Mouse (Mus musculus): ENCODE measurements at regions not wholly inside any gene's neighbourhood (a gene's known extent, or its start where the extent isn't known, plus 50 kb on each side); places are given as distances from the start of the nearest gene placed in this dataset.

DNA sequence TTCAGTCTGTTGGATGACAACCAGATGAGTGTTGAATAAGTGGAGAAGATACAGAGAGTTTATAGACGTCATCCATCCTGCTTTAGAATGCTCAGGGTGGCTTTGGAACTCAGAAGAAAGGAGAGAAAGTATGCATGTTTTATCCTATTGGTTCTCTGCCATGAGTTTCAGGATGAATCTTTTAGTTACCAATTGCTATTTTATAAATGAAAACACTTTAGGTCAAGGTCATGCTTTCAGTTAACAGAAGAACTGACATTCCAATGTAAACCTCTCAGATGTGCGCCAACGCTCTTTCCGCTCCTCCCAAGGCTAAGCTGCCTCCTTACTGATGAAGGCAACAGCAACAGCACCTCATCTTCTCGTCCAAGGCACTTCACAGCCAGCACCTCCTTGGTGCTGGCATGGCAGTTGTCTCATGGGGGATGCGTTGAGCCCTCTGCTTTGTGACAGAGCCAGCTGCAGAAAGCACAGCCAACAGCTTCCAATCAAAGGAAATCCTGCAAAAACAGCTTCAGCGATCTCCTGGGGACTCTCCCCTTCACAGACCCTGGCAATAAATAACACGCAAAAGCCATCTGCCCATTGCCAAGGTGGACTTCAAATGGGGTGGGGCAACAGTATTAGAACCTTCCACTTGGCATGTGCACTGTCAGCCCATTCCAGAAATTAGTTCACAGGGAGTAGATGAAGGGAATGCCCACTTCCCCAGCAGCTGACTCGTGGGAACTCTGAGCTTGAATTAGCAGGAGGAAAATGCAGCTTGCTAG lies 580.9 kb upstream of the Klf4 start:
- ATAC-seq = peak; percentile 82
- 53% methylated on average over 9 of the region's 9 CpGs for WGBS

DNA sequence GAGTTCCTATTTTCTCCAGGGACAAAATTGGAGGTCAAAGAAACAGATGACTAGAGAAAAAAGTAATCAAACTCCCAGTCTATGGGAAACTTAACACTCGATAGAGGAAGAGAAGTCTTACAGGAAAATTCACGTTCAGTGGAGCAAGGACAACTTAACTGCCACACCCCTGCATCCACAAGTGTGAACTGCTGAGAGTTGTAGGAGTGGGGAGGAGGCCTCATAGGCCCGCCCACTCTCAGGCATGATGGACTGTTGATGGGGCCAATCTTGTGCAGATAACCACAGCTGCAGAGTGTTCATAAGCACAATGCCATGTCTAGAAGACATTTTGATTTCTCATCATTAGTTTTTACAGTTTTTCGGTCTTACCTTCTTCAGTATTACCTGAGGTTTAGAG lies 574.7 kb upstream of the Klf4 start:
- Histone ChIP-seq H3K4me1 (ENCODE audit: control insufficient read depth, insufficient read depth, low read depth, low read length) (no peaks in the 10 kb centered on the region), H3K27ac (ENCODE audit: low read depth, low read length) (no peak overlapping the region), H3K9me3 (ENCODE audit: control insufficient read depth, low read length) (no peaks in the 10 kb centered on the region), H3K36me3 (ENCODE audit: control insufficient read depth, insufficient read depth, low read length) (no peaks in the 10 kb centered on the region), H3K4me2 (ENCODE audit: low read length) (no peak overlapping the region), H3K4me3 (ENCODE audit: low read length) (no peak overlapping the region), H3K27me3 (replicated peaks; ENCODE audit: control insufficient read depth, insufficient read depth, low read length) (no peaks in the 10 kb centered on the region), H3K9ac (ENCODE audit: low read depth, low read length) (no peak overlapping the region)
- ATAC-seq = no peak
- WGBS = 82% methylated on average over 4 of the region's 4 CpGs

More for the DNA sequence above, 580.9 kb upstream of the Klf4 start:
- Histone ChIP-seq H3K4me1 (ENCODE audit: control insufficient read depth, insufficient read depth, low read depth, low read length) (peaks cover 9% of the 10 kb centered on the region), H3K27ac (ENCODE audit: low read depth, low read length) (peak overlapping the region; percentile 74; the same call in 1 of the 2 replicates), H3K27me3 (replicated peaks; ENCODE audit: control insufficient read depth, insufficient read depth, low read length) (no peaks in the 10 kb centered on the region), H3K9ac (ENCODE audit: low read depth, low read length) (no peak overlapping the region; the same call in 1 of the 2 replicates), H3K4me3 (ENCODE audit: low read length) (no peak overlapping the region), H3K9me3 (ENCODE audit: control insufficient read depth, low read length) (no peaks in the 10 kb centered on the region), H3K4me2 (ENCODE audit: low read length) (peak overlapping the region; percentile 37), H3K36me3 (ENCODE audit: control insufficient read depth, insufficient read depth, low read length) (no peaks in the 10 kb centered on the region)

DNA sequence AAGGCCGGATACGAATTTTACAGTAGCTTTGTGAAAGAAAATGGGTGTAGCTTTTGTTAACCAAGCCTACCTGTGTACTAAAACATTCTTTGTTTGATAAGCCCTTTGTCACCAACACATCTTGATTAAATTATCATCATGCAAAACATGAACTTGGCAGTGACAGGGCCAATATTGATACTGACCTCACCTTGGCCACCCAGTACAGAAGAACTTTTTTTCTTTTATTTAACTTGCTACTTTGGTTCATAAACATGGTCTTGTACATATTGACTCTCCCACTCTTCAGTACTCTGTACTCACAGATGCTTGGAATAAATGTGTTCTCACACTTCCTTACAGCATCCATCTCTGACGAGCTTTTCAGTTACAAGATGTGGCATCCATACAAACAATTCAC lies 570.0 kb upstream of the Klf4 start:
- no peak for ATAC-seq
- Histone ChIP-seq H3K9me3 (ENCODE audit: control insufficient read depth, low read length) (no peaks in the 10 kb centered on the region), H3K4me3 (ENCODE audit: low read length) (no peak overlapping the region), H3K27me3 (replicated peaks; ENCODE audit: control insufficient read depth, insufficient read depth, low read length) (no peaks in the 10 kb centered on the region), H3K36me3 (ENCODE audit: control insufficient read depth, insufficient read depth, low read length) (no peaks in the 10 kb centered on the region), H3K4me1 (ENCODE audit: control insufficient read depth, insufficient read depth, low read depth, low read length) (no peaks in the 10 kb centered on the region), H3K9ac (ENCODE audit: low read depth, low read length) (no peak overlapping the region), H3K27ac (ENCODE audit: low read depth, low read length) (no peak overlapping the region), H3K4me2 (ENCODE audit: low read length) (no peak overlapping the region)
- WGBS = 83% methylated on average over 3 of the region's 3 CpGs

DNA sequence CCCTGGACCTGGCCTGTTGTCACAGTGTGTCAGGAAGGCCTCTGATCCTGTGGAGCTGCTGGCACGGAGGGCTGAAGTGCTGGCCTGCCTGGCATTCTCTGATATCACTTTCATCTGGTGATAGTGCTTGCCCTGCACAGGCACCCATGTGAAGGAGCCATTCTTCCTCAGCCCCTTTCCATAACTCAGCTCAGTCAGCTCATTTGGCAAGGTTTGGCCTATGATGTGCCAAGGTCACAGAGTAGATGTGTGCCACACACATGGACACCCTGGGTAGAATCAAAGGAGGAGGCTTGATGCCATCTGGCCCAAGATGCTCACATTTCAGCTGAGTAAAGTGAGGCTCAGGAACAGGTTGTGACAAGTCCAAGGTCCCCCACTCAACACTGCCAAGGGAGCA lies 558.5 kb upstream of the Klf4 start:
- Histone ChIP-seq H3K36me3 (ENCODE audit: control insufficient read depth, insufficient read depth, low read length) (no peaks in the 10 kb centered on the region), H3K4me2 (ENCODE audit: low read length) (no peak overlapping the region), H3K9ac (ENCODE audit: low read depth, low read length) (no peak overlapping the region), H3K4me1 (ENCODE audit: control insufficient read depth, insufficient read depth, low read depth, low read length) (no peaks in the 10 kb centered on the region; the same call in 1 of the 2 replicates), H3K4me3 (ENCODE audit: low read length) (no peak overlapping the region), H3K27ac (ENCODE audit: low read depth, low read length) (no peak overlapping the region), H3K9me3 (ENCODE audit: control insufficient read depth, low read length) (no peaks in the 10 kb centered on the region), H3K27me3 (replicated peaks; ENCODE audit: control insufficient read depth, insufficient read depth, low read length) (no peaks in the 10 kb centered on the region)
- peak; percentile 68; the same call in 1 of the 2 replicates for ATAC-seq
- 88% methylated on average over 1 of the region's 1 CpGs for WGBS

DNA sequence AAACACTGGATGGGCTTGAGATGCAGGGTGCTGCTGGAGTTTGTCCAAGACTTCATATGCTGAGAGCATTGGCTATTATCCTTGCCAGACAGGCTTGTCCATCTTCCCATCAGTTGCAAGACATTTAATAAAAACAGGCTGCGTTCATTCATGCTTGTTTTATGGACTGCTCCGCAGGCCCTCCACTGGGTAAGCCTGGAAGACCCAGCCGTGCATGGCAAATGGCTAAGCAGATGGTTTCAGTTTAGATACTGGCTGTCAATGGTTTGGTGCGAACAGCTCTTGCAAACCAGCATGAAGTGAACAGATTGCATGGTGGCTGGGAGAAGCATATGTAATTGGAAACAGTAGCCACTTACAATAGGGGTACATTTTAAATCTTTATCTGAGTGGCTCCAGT lies 556.4 kb upstream of the Klf4 start:
- 18% methylated on average over 4 of the region's 4 CpGs for WGBS

DNA sequence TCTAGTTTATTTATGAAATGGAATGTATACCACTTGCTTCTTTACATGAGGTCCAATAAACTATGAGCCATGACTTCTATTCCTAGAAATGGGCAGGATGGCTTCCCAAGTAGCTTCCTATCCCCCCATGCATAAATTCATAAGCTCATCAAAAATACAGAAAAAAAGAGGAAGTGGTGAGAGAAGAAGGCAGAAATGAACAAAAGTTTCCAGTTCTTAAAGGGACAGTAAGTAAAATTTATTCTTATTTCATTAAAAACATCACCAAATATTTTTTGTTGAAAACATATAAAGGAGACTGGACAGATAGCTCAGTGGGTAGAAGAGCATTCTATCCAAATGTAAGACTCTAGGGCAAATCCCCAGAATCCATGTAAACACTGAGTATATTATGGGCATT lies 554.0 kb upstream of the Klf4 start:
- Histone ChIP-seq H3K27me3 (replicated peaks; ENCODE audit: control insufficient read depth, insufficient read depth, low read length) (no peaks in the 10 kb centered on the region), H3K9me3 (ENCODE audit: control insufficient read depth, low read length) (no peaks in the 10 kb centered on the region), H3K4me2 (ENCODE audit: low read length) (no peak overlapping the region), H3K27ac (ENCODE audit: low read depth, low read length) (no peak overlapping the region), H3K9ac (ENCODE audit: low read depth, low read length) (no peak overlapping the region), H3K4me3 (ENCODE audit: low read length) (no peak overlapping the region), H3K36me3 (ENCODE audit: control insufficient read depth, insufficient read depth, low read length) (no peaks in the 10 kb centered on the region), H3K4me1 (ENCODE audit: control insufficient read depth, insufficient read depth, low read depth, low read length) (no peaks in the 10 kb centered on the region; the same call in 1 of the 2 replicates)
- ATAC-seq = no peak

More for the DNA sequence above, 556.4 kb upstream of the Klf4 start:
- no peak overlapping the region for H3K4me2 ChIP-seq (ENCODE audit: low read length)
- H3K36me3 ChIP-seq (ENCODE audit: control insufficient read depth, insufficient read depth, low read length) = no peaks in the 10 kb centered on the region
- H3K9ac ChIP-seq (ENCODE audit: low read depth, low read length) = no peak overlapping the region
- H3K4me3 ChIP-seq (ENCODE audit: low read length) = no peak overlapping the region
- no peaks in the 10 kb centered on the region for H3K27me3 ChIP-seq (replicated peaks; ENCODE audit: control insufficient read depth, insufficient read depth, low read length)
- no peak overlapping the region for H3K27ac ChIP-seq (ENCODE audit: low read depth, low read length)
- no peaks in the 10 kb centered on the region for H3K9me3 ChIP-seq (ENCODE audit: control insufficient read depth, low read length)
- no peaks in the 10 kb centered on the region; the same call in 1 of the 2 replicates for H3K4me1 ChIP-seq (ENCODE audit: control insufficient read depth, insufficient read depth, low read depth, low read length)
- ATAC-seq = peak; percentile 92

DNA sequence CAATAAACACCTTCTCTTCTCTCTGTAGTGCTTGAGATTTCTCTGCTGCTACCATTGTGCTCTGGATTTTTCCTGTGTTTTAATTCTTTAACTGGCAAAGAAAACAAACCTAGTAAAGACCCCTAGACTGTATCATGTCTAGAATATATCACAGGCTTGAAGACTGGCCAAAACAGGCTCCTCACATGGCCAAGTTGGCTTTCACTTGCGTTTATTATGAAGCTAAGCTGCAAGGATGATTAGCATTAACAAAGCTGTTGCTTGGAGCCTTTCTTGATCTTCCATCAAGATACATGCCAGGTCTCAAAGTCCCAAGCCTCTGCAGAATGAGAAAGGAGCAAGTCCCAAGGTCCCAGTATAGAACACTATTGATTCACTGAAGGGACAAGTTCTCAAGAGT lies 551.9 kb upstream of the Klf4 start:
- Histone ChIP-seq H3K9ac (ENCODE audit: low read depth, low read length) (no peak overlapping the region), H3K4me2 (ENCODE audit: low read length) (no peak overlapping the region), H3K4me1 (ENCODE audit: control insufficient read depth, insufficient read depth, low read depth, low read length) (no peaks in the 10 kb centered on the region; the same call in 1 of the 2 replicates), H3K27me3 (replicated peaks; ENCODE audit: control insufficient read depth, insufficient read depth, low read length) (no peaks in the 10 kb centered on the region), H3K27ac (ENCODE audit: low read depth, low read length) (no peak overlapping the region), H3K9me3 (ENCODE audit: control insufficient read depth, low read length) (no peaks in the 10 kb centered on the region), H3K4me3 (ENCODE audit: low read length) (no peak overlapping the region), H3K36me3 (ENCODE audit: control insufficient read depth, insufficient read depth, low read length) (no peaks in the 10 kb centered on the region)
- ATAC-seq = no peak
- WGBS = 50% methylated on average over 1 of the region's 1 CpGs

DNA sequence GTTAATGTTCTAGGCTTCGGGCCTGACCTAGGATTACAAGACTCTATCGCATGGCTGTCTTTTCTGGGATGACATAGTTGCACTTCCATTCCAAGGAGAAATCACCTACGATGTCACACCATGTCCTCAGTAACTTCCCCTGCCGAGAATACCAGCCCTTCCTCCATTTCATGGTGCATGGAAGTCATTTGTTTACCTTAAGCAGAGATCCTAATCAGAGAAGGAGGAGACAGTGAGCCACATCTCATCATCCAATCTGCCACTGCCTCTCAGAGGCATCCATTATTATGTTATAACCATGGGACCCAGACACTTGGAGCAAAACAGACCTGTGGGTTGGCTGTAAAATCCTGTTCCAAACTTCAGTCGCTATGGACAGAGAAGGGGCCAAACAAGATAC lies 550.1 kb upstream of the Klf4 start:
- Histone ChIP-seq H3K4me3 (ENCODE audit: low read length) (no peak overlapping the region), H3K4me1 (ENCODE audit: control insufficient read depth, insufficient read depth, low read depth, low read length) (no peaks in the 10 kb centered on the region), H3K36me3 (ENCODE audit: control insufficient read depth, insufficient read depth, low read length) (no peaks in the 10 kb centered on the region), H3K9ac (ENCODE audit: low read depth, low read length) (no peak overlapping the region), H3K27me3 (replicated peaks; ENCODE audit: control insufficient read depth, insufficient read depth, low read length) (no peaks in the 10 kb centered on the region), H3K4me2 (ENCODE audit: low read length) (no peak overlapping the region), H3K9me3 (ENCODE audit: control insufficient read depth, low read length) (no peaks in the 10 kb centered on the region), H3K27ac (ENCODE audit: low read depth, low read length) (no peak overlapping the region)
- ATAC-seq = no peak
- 84% methylated on average over 5 of the region's 5 CpGs for WGBS

DNA sequence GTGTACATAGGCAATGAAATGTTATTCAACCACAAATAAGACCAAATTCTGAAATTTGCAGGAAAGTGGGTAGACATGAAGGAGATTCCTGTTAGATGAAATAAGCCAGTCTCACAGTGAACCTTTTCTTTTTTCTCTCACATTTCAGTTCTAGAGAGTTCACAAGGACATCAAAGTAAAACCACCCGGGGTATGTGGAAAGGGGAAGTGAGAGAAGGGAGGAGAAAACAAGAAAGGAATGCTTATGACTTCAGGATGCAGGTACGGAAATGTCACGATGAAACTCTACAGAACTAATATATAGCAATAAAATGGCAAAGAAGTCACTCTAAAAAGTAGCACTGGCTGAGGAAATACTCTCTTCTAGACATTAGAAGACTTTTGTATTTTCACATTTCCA lies 548.7 kb upstream of the Klf4 start:
- no peak for ATAC-seq
- no peak overlapping the region for H3K4me3 ChIP-seq (ENCODE audit: low read length)
- 76% methylated on average over 3 of the region's 3 CpGs for WGBS

More for the DNA sequence above, 548.7 kb upstream of the Klf4 start:
- no peaks in the 10 kb centered on the region for H3K4me1 ChIP-seq (ENCODE audit: control insufficient read depth, insufficient read depth, low read depth, low read length)
- no peak overlapping the region for H3K4me2 ChIP-seq (ENCODE audit: low read length)
- no peaks in the 10 kb centered on the region for H3K27me3 ChIP-seq (replicated peaks; ENCODE audit: control insufficient read depth, insufficient read depth, low read length)
- no peaks in the 10 kb centered on the region for H3K36me3 ChIP-seq (ENCODE audit: control insufficient read depth, insufficient read depth, low read length)
- no peak overlapping the region for H3K9ac ChIP-seq (ENCODE audit: low read depth, low read length)
- H3K9me3 ChIP-seq (ENCODE audit: control insufficient read depth, low read length) = no peaks in the 10 kb centered on the region
- H3K27ac ChIP-seq (ENCODE audit: low read depth, low read length) = no peak overlapping the region

Data from hindbrain, embryonic 16.5 days (tissue).